14 mouse cellular contexts compared by ENCODE assay signal in the genomic region with DNA sequence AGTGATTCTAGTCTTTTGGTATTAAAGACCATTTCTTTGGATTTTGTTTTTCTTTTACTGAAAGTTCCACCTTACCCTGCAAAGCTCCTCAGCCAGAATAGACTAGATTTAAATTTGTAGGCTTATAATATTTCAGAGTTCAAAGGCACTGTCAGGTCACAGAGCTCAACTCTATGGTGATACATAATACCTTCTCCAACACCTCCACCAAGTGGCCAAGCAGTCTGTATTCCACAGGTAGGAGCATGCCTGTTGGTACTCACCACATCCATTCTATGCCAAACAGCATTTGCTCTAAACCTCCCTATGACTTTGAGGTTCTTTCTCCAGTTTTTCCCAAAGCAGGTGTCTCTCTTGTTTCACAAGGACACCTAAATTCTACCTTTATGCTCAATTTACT.
A peak's percentile ranks its signal among the peaks of the same experiment; 100 is the strongest.
DNase-seq lines count a peak whose midpoint lies in the region; ATAC-seq and TF ChIP-seq lines count a peak whose summit lies in the region.
"Had no signal": no experiment of that assay in that cellular context is flagged by ENCODE, and none has a peak within 500 bp of the region (broad histone marks: within the 10 kb centered on the region; RNA-seq: fewer than 3 reads in every experiment).

No protein-coding gene starts in this region.

- no peaks in the 10 kb centered on the region for H3K36me3 ChIP-seq in kidney, embryonic 16.5 days (ENCODE audit: insufficient read depth, low read length)
- no peaks in the 10 kb centered on the region for H3K36me3 ChIP-seq in intestine, postnatal 0 days (ENCODE audit: control insufficient read depth, insufficient read depth)
- H3K36me3 ChIP-seq in forebrain, embryonic 15.5 days, result no peaks in the 10 kb centered on the region
- H3K36me3 ChIP-seq: hindbrain, embryonic 15.5 days; limb, embryonic 12.5 days; neural tube, embryonic 15.5 days had no signal

- H3K4me2 ChIP-seq in kidney, embryonic 16.5 days (replicated peaks; ENCODE audit: low read depth, low read length), result no peak overlapping the region
- H3K4me2 ChIP-seq in intestine, postnatal 0 days (replicated peaks; ENCODE audit: low read depth), result no peak overlapping the region
- H3K4me2 ChIP-seq in forebrain, embryonic 15.5 days (replicated peaks), result no peak overlapping the region
- H3K4me2 ChIP-seq: hindbrain, embryonic 15.5 days; limb, embryonic 12.5 days; neural tube, embryonic 15.5 days had no signal

- no peak overlapping the region for H3K27ac ChIP-seq in kidney, embryonic 16.5 days (ENCODE audit: low read length)
- no peak overlapping the region for H3K27ac ChIP-seq in intestine, postnatal 0 days (ENCODE audit: low read depth, low read length)
- H3K27ac ChIP-seq in forebrain, embryonic 15.5 days (replicated peaks), result no peak overlapping the region
- H3K27ac ChIP-seq: hindbrain, embryonic 15.5 days; limb, embryonic 12.5 days; neural tube, embryonic 15.5 days had no signal

- H3K4me1 ChIP-seq in kidney, embryonic 16.5 days (ENCODE audit: insufficient read depth, low read length), result no peaks in the 10 kb centered on the region
- no peaks in the 10 kb centered on the region for H3K4me1 ChIP-seq in intestine, postnatal 0 days (replicated peaks; ENCODE audit: control insufficient read depth, insufficient read depth, low read length)
- no peaks in the 10 kb centered on the region for H3K4me1 ChIP-seq in forebrain, embryonic 15.5 days
- H3K4me1 ChIP-seq: hindbrain, embryonic 15.5 days; limb, embryonic 12.5 days; neural tube, embryonic 15.5 days had no signal

- TF ChIP-seq CTCF in intestine, postnatal 0 days (IDR thresholded peaks at IDR 0.05; ENCODE audit: low read depth), result peak; percentile 65

- H3K27me3 ChIP-seq in kidney, embryonic 16.5 days (ENCODE audit: insufficient read depth, low read length), result no peaks in the 10 kb centered on the region
- H3K27me3 ChIP-seq in intestine, postnatal 0 days (replicated peaks; ENCODE audit: control insufficient read depth, insufficient read depth, low read length), result no peaks in the 10 kb centered on the region
- no peaks in the 10 kb centered on the region for H3K27me3 ChIP-seq in forebrain, embryonic 15.5 days
- H3K27me3 ChIP-seq: hindbrain, embryonic 15.5 days; limb, embryonic 12.5 days; neural tube, embryonic 15.5 days had no signal

- no peak for ATAC-seq in kidney, embryonic 16.5 days (ENCODE audit: low FRiP score, low TSS enrichment)
- no peak for ATAC-seq in intestine, postnatal 0 days
- ATAC-seq in forebrain, embryonic 15.5 days (replicated peaks), result no peak

- DNase-seq in adrenal gland, adult (ENCODE audit: inconsistent age in 2 of 2, low spot score in 1 of 2), result peak; percentile 13 to 59
- no peak for DNase-seq in adrenal gland, postnatal 4 days (ENCODE audit: low spot score in 2 of 2)
- peak; percentile 6 for DNase-seq in kidney, adult 18-20 months
- DNase-seq in A20 (ENCODE audit: low read depth, low spot score), result peak; percentile 51
- no peak for DNase-seq in frontal cortex, postnatal 10 days (ENCODE audit: low spot score in 2 of 2)
- DNase-seq: cerebellum, adult 2 months; gastrocnemius, postnatal 36 days; spleen, adult 18-20 months had no signal

- no peaks in the 10 kb centered on the region for H3K9me3 ChIP-seq in kidney, embryonic 16.5 days (ENCODE audit: low read length)
- no peaks in the 10 kb centered on the region for H3K9me3 ChIP-seq in intestine, postnatal 0 days (ENCODE audit: control insufficient read depth)
- H3K9me3 ChIP-seq in forebrain, embryonic 15.5 days, result no peaks in the 10 kb centered on the region
- H3K9me3 ChIP-seq: hindbrain, embryonic 15.5 days; limb, embryonic 12.5 days; neural tube, embryonic 15.5 days had no signal

- no peak overlapping the region for H3K4me3 ChIP-seq in kidney, embryonic 16.5 days (ENCODE audit: low read length)
- no peak overlapping the region for H3K4me3 ChIP-seq in intestine, postnatal 0 days (ENCODE audit: low read depth, low read length)
- no peak overlapping the region for H3K4me3 ChIP-seq in forebrain, embryonic 15.5 days
- H3K4me3 ChIP-seq: hindbrain, embryonic 15.5 days; limb, embryonic 12.5 days; neural tube, embryonic 15.5 days had no signal

- H3K9ac ChIP-seq in kidney, embryonic 16.5 days (replicated peaks; ENCODE audit: low read length), result no peak overlapping the region
- no peak overlapping the region for H3K9ac ChIP-seq in intestine, postnatal 0 days (ENCODE audit: low read depth, low read length)
- H3K9ac ChIP-seq in forebrain, embryonic 15.5 days (replicated peaks), result no peak overlapping the region
- H3K9ac ChIP-seq: hindbrain, embryonic 15.5 days; limb, embryonic 12.5 days; neural tube, embryonic 15.5 days had no signal

Comparison
In these comparisons a context has a peak if more than half of its experiments do, and no peak if none do; other contexts are left out.
1. DNase-seq: peak in adrenal gland, adult (2 of 2), kidney, adult 18-20 months (single experiment) and A20 (single experiment); none in adrenal gland, postnatal 4 days (0 of 2) and frontal cortex, postnatal 10 days (0 of 2).